Mouse (Mus musculus): ENCODE data around the gene Tmem14a. TPM values are rescaled to one million over a fixed set of nuclear protein-coding genes. Genes with fewer than 3 reads are reported as not detected.

Tmem14a gene
- total and polyA plus RNA-seq, 3 experiments: 1.6 to 4.3 (median 2.8) TPM

- dilution Hi-C loops (cut with MboI; ENCODE audit: extremely low pct_ligation_motif_present, extremely low pct_unique_long_range_greater_than_20kb, low sequenced_read_pairs): no loop called here
- no peak for DNase-seq (ENCODE audit: extremely low read depth)
- Histone ChIP-seq H3K27me3 (replicated peaks) (no peaks in the 10 kb centered on the region), H3K9ac (ENCODE audit: insufficient read depth, low read depth) (no peak overlapping the region), H3K4me2 (ENCODE audit: insufficient read depth, low read depth, poor library complexity, severe bottlenecking) (no peak overlapping the region), H3K4me1 (ENCODE audit: control insufficient read depth in 1 of 2, insufficient read depth in 2 of 2) (no peaks in the 10 kb centered on the region), H3K9me3 (replicated peaks; ENCODE audit: low read length) (no peaks in the 10 kb centered on the region), H3K79me2 (replicated peaks; ENCODE audit: control insufficient read depth, extremely low read depth, insufficient read depth, poor library complexity, severe bottlenecking) (no peaks in the 10 kb centered on the region), H3K27ac (ENCODE audit: insufficient read depth, low read depth) (no peak overlapping the region), H3K4me3 (replicated peaks in 1 of 3; ENCODE audit: low read depth in 2 of 3, low read length in 2 of 3, poor library complexity in 1 of 3) (no peak overlapping the region), H3K36me3 (replicated peaks in 1 of 2; ENCODE audit: control insufficient read depth in 1 of 2, insufficient read depth in 1 of 2, low read length in 1 of 2) (no peaks in the 10 kb centered on the region)
- TF ChIP-seq JUN (IDR thresholded peaks at IDR 0.05; ENCODE audit: insufficient read depth, low read depth, low read length): no peak
- TF ChIP-seq KAT2A (IDR thresholded peaks at IDR 0.05; ENCODE audit: insufficient replicate concordance, low read length): no peak
- TF ChIP-seq SIN3A (IDR thresholded peaks at IDR 0.05; ENCODE audit: low read length): no peak
- no peak for TF ChIP-seq NELFE (IDR thresholded peaks at IDR 0.05; ENCODE audit: low read depth, low read length)
- TF ChIP-seq MYC (IDR thresholded peaks at IDR 0.05; ENCODE audit: low read depth, low read length): no peak
- TF ChIP-seq CTCF (conservative IDR thresholded peaks at IDR 0.05 in 1 of 2, IDR thresholded peaks at IDR 0.05 in 1 of 2; ENCODE audit: low read depth in 2 of 2, low read length in 2 of 2): no peak
- TF ChIP-seq USF2 (conservative IDR thresholded peaks at IDR 0.05; ENCODE audit: low read depth, low read length): no peak
- TF ChIP-seq BHLHE40 (IDR thresholded peaks at IDR 0.05; ENCODE audit: low read depth, low read length): no peak
- no peak for TF ChIP-seq CHD2 (IDR thresholded peaks at IDR 0.05; ENCODE audit: low read length)
- no peak for TF ChIP-seq POLR2A (IDR thresholded peaks at IDR 0.05; ENCODE audit: low read depth, low read length)
- no peak for TF ChIP-seq ZNF384 (IDR thresholded peaks at IDR 0.05; ENCODE audit: low read depth, low read length)
- no peak for TF ChIP-seq PAX5 (IDR thresholded peaks at IDR 0.05; ENCODE audit: low read length)
- TF ChIP-seq UBTF (IDR thresholded peaks at IDR 0.05; ENCODE audit: low read depth, low read length): no peak
- no peak for TF ChIP-seq ZKSCAN1 (IDR thresholded peaks at IDR 0.05; ENCODE audit: borderline replicate concordance, low read depth, low read length)
- no peak for TF ChIP-seq ELF1 (IDR thresholded peaks at IDR 0.05; ENCODE audit: low read depth, low read length)
- no peak for TF ChIP-seq POLR2AphosphoS2 (IDR thresholded peaks at IDR 0.05; ENCODE audit: low read depth, low read length)
- in situ Hi-C loops (cut with MboI; ENCODE audit: low pct_ligation_motif_present, low pct_unique_long_range_greater_than_20kb, low sequenced_read_pairs): no loop called here
These were observed 33.2 kb upstream of the Tmem14a start for GRCm38 (mm10) chr1:21185196-21185595.

GRCm38 (mm10) chr1:21206241-21206640 lies 12.1 kb upstream of the Tmem14a start:
- in situ Hi-C loops (cut with MboI; ENCODE audit: low pct_ligation_motif_present, low pct_unique_long_range_greater_than_20kb, low sequenced_read_pairs): no loop called here
- no peak overlapping the region for H3K9ac ChIP-seq (ENCODE audit: insufficient read depth, low read depth)
- no peak for DNase-seq (ENCODE audit: extremely low read depth)
- H3K9me3 ChIP-seq (replicated peaks; ENCODE audit: low read length): no peaks in the 10 kb centered on the region
- no peaks in the 10 kb centered on the region for H3K79me2 ChIP-seq (replicated peaks; ENCODE audit: control insufficient read depth, extremely low read depth, insufficient read depth, poor library complexity, severe bottlenecking)
- no peaks in the 10 kb centered on the region for H3K36me3 ChIP-seq (replicated peaks in 1 of 2; ENCODE audit: control insufficient read depth in 1 of 2, insufficient read depth in 1 of 2, low read length in 1 of 2)
- no peaks in the 10 kb centered on the region; a peak in 1 of 4 replicates for H3K4me1 ChIP-seq (ENCODE audit: control insufficient read depth in 1 of 2, insufficient read depth in 2 of 2)
- H3K27ac ChIP-seq (ENCODE audit: insufficient read depth, low read depth): no peak overlapping the region
- no peaks in the 10 kb centered on the region for H3K27me3 ChIP-seq (replicated peaks)
- dilution Hi-C loops (cut with MboI; ENCODE audit: extremely low pct_ligation_motif_present, extremely low pct_unique_long_range_greater_than_20kb, low sequenced_read_pairs): no loop called here
- TF ChIP-seq EP300 (IDR thresholded peaks at IDR 0.05; ENCODE audit: low read length) (no peak), POLR2A (IDR thresholded peaks at IDR 0.05; ENCODE audit: low read depth, low read length) (no peak), ZKSCAN1 (IDR thresholded peaks at IDR 0.05; ENCODE audit: borderline replicate concordance, low read depth, low read length) (no peak), HCFC1 (IDR thresholded peaks at IDR 0.05; ENCODE audit: low read depth, low read length) (no peak), PAX5 (IDR thresholded peaks at IDR 0.05; ENCODE audit: low read length) (no peak), MAX (IDR thresholded peaks at IDR 0.05; ENCODE audit: low read length) (no peak), TBP (conservative IDR thresholded peaks at IDR 0.05; ENCODE audit: low read depth, low read length) (no peak), UBTF (IDR thresholded peaks at IDR 0.05; ENCODE audit: low read depth, low read length) (no peak), ZMIZ1 (IDR thresholded peaks at IDR 0.05; ENCODE audit: low read depth, low read length) (no peak)
- H3K4me2 ChIP-seq (ENCODE audit: insufficient read depth, low read depth, poor library complexity, severe bottlenecking): no peak overlapping the region
- no peak overlapping the region for H3K4me3 ChIP-seq (replicated peaks in 1 of 3; ENCODE audit: low read depth in 2 of 3, low read length in 2 of 3, poor library complexity in 1 of 3)

Data from CH12.LX (cell line).